Mouse (Mus musculus) heart, postnatal 25 days (tissue): ENCODE results near the gene Lcor. TPM values are rescaled to one million over a fixed set of nuclear protein-coding genes. Genes with fewer than 3 reads are reported as not detected.

Experiments used
- DNase-seq: peaks from one replicate; pipeline ENCODE4 v3.0.0; 2022; ENCODE audit warnings: low spot score
- intact Hi-C: fragments of 180-260 bp; cut with DNase I; formaldehyde crosslinking; loops from one replicate; pipeline ENCODE4 v1.15.1; 2025
- total RNA-seq, 2 experiments: library from RNA; stranded (reverse); gene quantifications; 2 replicates each; pipeline ENCODE4 v1.2.3; 2021

Lcor gene
- total RNA-seq = 10 to 100 TPM; 11.9 to 12.3 TPM

DNA sequence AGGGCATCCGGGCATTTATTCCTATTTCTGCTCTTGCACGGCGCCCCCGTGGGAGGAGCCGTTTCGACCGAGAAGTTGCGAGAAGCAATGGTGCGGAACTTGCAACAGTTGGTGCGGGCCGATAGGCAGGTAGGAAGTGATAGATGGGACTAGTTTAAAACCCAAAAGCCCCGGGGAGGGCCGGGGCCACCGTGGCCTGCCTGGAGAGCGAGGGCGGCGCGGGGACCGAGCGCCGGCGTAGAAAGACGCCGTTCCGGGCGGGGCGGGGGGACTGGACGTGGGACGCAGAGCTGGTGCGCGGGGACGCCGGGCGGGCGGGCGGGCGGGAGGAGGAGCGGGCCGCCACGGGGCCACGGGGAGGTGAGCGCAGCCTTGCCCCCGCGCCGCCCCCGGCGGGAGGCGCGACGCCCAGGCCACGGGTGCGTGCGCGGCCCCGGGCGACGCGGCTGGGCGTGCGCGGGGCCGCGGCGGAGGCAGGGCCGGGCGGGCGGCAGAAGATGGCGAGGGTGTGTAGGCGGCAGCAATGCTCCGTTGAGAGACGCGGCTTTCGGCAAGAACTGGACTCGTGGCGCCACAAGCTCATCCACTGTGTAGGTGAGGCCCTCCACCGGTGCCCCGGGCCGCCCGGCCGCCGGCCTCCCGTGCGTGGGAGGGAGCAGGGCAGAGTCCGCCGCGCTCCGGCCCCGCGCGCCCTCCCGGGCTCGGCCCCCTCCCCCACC lies at the start of gene Lcor:
Gene Lcor (plus strand): TSS at position 448 of the 719 bp plus-strand sequence.
- DNase-seq = peak; percentile 75
- intact Hi-C loops = loop anchor here (5.0 kb wide), 3 partner anchors 140 to 215 kb away; no protein-coding TSS in a partner anchor

DNA sequence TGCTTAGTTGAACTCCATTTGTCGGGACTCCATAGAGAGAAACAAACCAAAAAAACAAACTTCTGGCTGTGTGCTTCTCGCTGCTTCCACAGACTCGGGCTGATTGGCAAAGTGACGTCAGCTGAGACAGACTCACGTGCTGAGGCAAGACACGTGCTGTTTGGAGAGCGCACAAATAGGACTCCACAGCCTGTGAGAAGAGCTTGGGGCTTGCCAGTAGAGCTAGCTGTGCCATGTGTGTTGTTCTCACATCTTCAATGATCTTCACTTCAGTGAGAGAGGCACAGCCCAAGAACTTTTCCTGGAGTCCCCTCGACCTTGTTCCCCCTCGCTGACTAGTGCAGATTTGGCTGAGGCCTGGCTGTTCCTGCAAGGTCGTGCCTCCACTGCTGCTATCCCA lies 47.1 kb upstream of the Lcor start:
- intact Hi-C loops = no loop called here
- DNase-seq = no peak

- intact Hi-C loops = no loop called here
- DNase-seq = no peak
Observed at GRCm38 (mm10) chr19:41436461-41436860, 46.0 kb upstream of the Lcor start.

DNA sequence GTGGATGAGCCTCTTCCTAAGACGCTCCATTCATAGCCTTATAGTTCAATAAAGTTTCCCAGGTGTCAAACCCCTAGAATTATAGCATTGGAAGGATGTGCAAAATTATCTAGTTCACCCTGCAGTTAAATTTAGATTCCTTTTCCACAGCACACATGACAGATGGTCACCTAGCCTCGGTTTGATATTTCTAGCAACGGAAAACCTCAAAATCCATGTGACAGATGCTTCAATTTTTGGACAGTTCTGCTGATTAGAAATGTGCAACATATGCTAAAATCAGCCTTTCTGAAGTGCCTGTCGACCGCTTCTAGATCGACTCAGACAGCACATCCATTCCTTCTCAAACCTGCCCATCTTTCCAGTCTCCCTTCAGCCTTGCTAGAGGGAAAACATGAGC lies 43.5 kb upstream of the Lcor start:
- DNase-seq = no peak
- intact Hi-C loops = no loop called here

- intact Hi-C loops = no loop called here
- no peak for DNase-seq
Observed at GRCm38 (mm10) chr19:41441446-41441845, 41.0 kb upstream of the Lcor start.

GRCm38 (mm10) chr19:41441911-41442607 lies 40.4 kb upstream of the Lcor start:
- no peak for DNase-seq
- intact Hi-C loops = no loop called here

DNA sequence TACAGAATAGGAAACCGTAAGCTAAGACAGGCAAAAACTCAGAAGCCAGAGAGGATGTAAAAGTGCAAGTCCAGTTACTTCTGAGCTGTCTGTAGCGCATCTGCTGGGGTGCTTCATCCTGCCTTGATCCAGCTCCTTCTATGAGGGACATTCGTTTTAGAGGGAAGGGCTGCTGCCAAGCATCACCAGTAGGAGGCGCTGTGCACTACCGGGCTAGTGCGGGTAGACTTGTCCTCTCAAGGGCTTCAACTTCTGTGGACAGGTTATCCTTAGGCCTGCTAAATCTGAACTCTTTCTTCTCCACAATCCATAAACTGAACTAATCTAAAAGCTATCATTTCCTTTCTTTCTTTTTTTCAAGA lies 39.8 kb upstream of the Lcor start:
- intact Hi-C loops = no loop called here

DNA sequence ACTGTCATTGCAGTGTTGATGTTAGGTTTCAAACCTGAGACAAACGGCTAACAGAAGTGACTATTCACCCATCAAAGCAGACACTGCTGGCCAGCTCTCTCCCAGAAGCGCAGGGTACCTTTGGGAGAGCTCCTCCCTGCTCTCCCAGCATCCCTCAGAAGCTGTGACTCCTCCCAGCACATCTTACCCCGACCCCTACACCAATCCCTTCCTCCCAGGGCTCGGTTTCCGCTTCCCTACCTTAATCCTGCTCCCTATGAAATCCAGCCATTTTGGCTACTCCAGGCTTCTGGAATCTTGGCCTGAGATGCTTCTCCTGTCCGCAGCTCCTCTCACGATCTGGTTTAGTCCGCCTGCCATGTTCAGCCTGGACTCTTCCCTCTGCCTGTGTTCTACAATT lies 37.9 kb upstream of the Lcor start:
- no peak for DNase-seq
- intact Hi-C loops = no loop called here

More for the DNA sequence above, 39.8 kb upstream of the Lcor start:
- DNase-seq = no peak

GRCm38 (mm10) chr19:41445013-41445610 lies 37.3 kb upstream of the Lcor start:
- intact Hi-C loops = no loop called here
- DNase-seq = no peak

DNA sequence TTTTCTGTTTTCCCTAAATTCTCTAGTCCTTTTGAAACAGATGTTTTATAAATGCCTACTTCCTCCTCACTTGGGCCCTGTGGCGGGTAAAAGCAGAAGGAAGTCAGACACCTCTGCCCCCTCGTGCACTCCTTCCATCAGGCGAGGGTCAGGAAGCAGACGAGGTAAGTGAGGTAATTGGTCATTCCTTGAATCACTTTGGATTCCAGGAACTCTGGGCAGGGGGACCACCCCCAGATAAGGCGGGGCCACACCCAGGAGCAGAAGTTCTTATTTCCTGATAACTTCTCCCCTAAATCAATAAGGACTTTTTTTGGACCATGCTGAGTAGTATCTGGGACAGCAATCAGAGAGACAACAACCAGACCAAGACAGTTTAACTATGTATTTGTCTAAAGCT lies 36.7 kb upstream of the Lcor start:
- intact Hi-C loops = no loop called here

GRCm38 (mm10) chr19:41447166-41447565 lies 35.3 kb upstream of the Lcor start:
- no peak for DNase-seq
- intact Hi-C loops = no loop called here

More for the DNA sequence above, 36.7 kb upstream of the Lcor start:
- no peak for DNase-seq

DNA sequence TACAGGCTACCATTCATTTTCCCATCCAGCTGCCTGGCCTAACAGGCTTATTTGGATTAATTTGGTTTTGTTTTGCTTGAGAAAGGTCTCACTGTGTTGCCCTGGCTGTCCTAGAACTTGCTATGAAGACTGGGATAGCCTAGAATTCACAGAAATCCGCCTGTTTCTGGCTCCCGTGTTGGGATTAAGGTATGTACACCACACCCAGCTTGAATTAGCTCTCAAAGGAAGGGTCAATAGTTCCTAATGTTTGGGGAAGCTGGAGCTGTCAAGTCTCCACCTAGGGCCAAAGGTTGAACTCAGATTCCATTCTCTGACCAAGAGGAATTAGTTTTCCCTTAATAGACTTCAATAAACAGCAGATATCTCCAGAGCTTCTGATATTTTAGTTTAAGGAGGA lies 34.7 kb upstream of the Lcor start:
- no peak for DNase-seq
- intact Hi-C loops = no loop called here

DNA sequence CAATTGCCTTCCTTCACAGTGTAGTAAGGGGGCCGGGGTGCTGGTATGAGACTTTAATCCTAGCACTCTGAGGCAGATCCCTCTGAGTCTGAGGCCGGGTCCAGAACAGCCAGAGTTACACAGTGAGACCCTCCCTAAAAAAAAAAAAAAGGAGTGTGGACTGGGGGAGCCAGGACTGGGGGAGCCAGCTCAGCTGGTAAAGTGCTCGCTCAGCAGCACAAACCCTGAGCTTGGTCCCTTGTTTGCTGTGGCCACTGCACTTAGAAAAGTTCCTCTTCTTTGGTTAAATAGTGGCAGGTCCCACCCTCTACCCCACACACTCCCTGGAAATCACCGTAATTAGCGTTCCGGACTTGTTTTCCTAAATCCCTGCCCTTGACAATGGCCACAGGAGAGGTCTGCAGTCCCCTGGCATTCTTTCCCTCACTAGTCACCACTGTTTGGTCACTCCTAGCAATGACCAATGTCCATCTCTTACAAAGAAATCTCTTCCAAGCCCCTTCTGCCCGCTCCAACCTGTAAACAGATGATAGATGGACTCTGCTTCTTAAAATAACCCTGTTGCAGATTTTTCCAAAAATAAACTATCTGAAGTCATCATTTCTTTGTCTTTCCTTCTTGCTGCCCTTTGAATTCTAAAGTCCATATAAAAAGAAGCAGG lies 32.9 kb upstream of the Lcor start:
- intact Hi-C loops = no loop called here
- no peak for DNase-seq

- DNase-seq = no peak
- intact Hi-C loops = no loop called here
Observed at GRCm38 (mm10) chr19:41452166-41452565, 30.3 kb upstream of the Lcor start.

GRCm38 (mm10) chr19:41454601-41455000 lies 27.8 kb upstream of the Lcor start:
- DNase-seq = no peak
- intact Hi-C loops = no loop called here

DNA sequence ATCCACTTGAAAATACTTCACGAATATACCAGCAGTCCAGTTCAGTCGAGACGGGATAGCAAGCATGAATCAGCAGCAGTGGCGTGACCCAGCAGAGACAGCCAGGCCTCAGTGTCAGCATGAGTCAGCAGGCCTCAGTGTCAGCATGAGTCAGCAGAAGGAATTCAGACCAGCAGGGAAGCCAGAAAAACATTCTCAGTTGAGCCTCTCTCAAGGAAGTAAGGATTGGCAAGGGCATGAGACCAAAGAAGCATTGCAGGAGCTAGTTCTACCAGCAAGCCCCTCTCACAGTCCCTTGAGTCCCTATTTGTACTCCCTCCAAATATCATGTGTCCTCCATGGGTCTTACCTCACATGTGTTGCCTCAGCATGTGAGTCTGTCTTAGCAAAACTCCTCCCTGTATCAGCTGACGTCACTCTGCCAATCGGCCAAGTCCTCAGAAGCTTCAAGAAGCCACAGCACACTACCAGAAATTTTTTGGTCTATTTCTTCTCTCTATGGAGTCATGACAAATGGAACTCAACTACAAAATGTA lies 27.3 kb upstream of the Lcor start:
- no peak for DNase-seq
- intact Hi-C loops = no loop called here

- intact Hi-C loops = no loop called here
- DNase-seq = no peak
Observed at GRCm38 (mm10) chr19:41457181-41457580, 25.3 kb upstream of the Lcor start.

DNA sequence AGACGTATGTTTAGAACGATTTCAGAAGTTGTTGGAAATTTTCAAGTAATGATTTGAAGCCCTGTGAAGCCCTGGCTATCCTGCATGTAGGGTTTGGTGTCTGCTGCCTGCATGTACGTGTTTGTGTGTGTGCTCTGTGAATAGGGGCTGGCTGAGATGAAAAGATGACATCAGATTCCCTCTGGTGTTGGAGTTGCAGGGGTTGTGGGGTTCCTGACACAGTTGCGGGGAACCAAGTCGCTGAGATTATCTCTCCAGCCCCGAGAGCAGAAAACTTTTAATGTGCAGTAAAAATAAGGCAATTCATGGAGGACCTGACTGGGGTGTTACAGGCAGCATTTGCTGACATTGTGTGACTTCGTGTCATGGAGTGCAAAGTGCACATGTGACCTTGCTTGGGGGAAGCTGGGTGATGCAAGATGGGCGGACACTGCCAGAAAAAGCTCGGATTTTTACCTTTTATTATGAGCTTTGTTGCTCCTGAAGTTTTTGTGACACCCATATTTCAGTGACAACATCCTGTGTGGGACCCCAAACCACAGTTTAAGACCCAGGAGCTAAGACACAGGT lies 20.2 kb upstream of the Lcor start:
- intact Hi-C loops = no loop called here
- no peak for DNase-seq

GRCm38 (mm10) chr19:41463841-41464240 lies 18.6 kb upstream of the Lcor start:
- DNase-seq = no peak
- intact Hi-C loops = no loop called here

DNA sequence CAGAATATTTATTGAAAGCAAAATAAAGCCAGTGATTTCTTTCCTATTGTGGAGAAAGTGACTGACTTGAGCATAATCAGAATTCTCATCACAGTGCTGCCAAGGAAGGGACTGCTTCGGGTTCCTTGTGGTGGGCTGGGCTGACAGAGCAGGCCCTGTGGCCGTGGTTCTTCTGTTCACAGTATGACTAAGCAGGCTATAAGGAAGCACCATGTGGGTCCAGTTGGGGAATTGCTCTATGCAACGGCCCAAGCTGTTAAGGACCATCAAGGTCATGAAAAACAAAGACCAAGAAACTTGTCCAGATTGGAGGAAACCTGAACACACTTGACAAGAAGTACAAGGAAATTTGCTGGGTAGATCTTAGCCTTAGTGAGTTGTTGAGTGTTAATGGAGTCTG lies 16.0 kb upstream of the Lcor start:
- intact Hi-C loops = no loop called here
- no peak for DNase-seq
